Mouse (Mus musculus) stomach, postnatal 0 days (tissue): ENCODE measurements around the gene Elp1. TPM values are rescaled to one million over a fixed set of nuclear protein-coding genes. Genes with fewer than 3 reads are reported as not detected.

Experiments
- ATAC-seq: fragments of 200-750 bp; cut with Nextera tagmentation; 2 replicates; pipeline ENCODE4 v1.8.0; 2017; ENCODE audit not compliant: low FRiP score, low TSS enrichment
- DNase-seq: peaks from one replicate; pipeline ENCODE4 v3.0.0-alpha.2; 2016; ENCODE audit warnings: low spot score
- H3K27ac ChIP-seq: fragments of 300-500 bp; sonication (generic); replicated peaks from 2 replicates; pipeline ENCODE4 v1.5.1; 2014; ENCODE audit warnings: mild to moderate bottlenecking, control low read depth
- H3K27me3 ChIP-seq: fragments of 300-500 bp; sonication (generic); 2 replicates; pipeline ENCODE4 v1.6.1; 2014; ENCODE audit warnings: low read length; ENCODE audit not compliant: control insufficient read depth, insufficient read depth
- H3K36me3 ChIP-seq: fragments of 300-500 bp; sonication (generic); 2 replicates; pipeline ENCODE4 v1.6.1; 2014; ENCODE audit warnings: low read length, mixed read lengths; ENCODE audit not compliant: control insufficient read depth, insufficient read depth
- H3K4me1 ChIP-seq: fragments of 300-500 bp; sonication (generic); replicated peaks from 2 replicates; pipeline ENCODE4 v1.6.1; 2014; ENCODE audit warnings: antibody characterized with exemption; ENCODE audit not compliant: control insufficient read depth, insufficient read depth
- H3K4me2 ChIP-seq: fragments of 300-500 bp; sonication (generic); replicated peaks from 2 replicates; pipeline ENCODE4 v1.6.1; 2014; ENCODE audit warnings: low read depth, mild to moderate bottlenecking, control low read depth, moderate library complexity
- H3K4me3 ChIP-seq: fragments of 300-500 bp; sonication (generic); 2 replicates; pipeline ENCODE4 v1.5.1; 2014; ENCODE audit warnings: low read depth, low read length, control low read depth
- H3K9ac ChIP-seq: fragments of 300-500 bp; sonication (generic); 2 replicates; pipeline ENCODE4 v1.6.1; 2014; ENCODE audit warnings: mild to moderate bottlenecking, low read length, control low read depth, mixed read lengths
- H3K9me3 ChIP-seq: fragments of 300-500 bp; sonication (generic); 2 replicates; pipeline ENCODE4 v1.6.1; 2016; ENCODE audit warnings: low read length; ENCODE audit not compliant: control insufficient read depth
- CTCF ChIP-seq: IDR thresholded peaks from 2 replicates; pipeline ENCODE4 v1.5.1; 2016; ENCODE audit warnings: antibody characterized with exemption, low read depth, mild to moderate bottlenecking, moderate library complexity
- EP300 ChIP-seq: optimal IDR thresholded peaks from 2 replicates; pipeline ENCODE3; 2016; ENCODE audit warnings: antibody characterized with exemption
- WGBS: fragments of 180-500 bp; shearing (Covaris S2); extraction: QIAGEN DNeasy Blood & Tissue Kit; methylation state at CpG from one replicate; pipeline ENCODE4 v1.1.7; 2014; 5-methylcytosine and 5-hydroxymethylcytosine counted together
- polyA plus RNA-seq: library from polyadenylated mRNA; unstranded; fragments of >200 nt; fragmentation: Nextera tagmentation; extraction: Ambion mirVana; gene quantifications from 2 replicates; pipeline ENCODE4 v1.2.1, GENCODE M21; 2015

Gene Elp1
- polyA plus RNA-seq, 1 experiment from 2014 or later, result 11.3 TPM

- H3K9me3 ChIP-seq, result no peaks in the 10 kb centered on the region
- DNase-seq (no peak), ATAC-seq (no peak)
- H3K4me2 ChIP-seq, result no peak overlapping the region
- H3K4me1 ChIP-seq, result no peaks in the 10 kb centered on the region
- TF ChIP-seq CTCF (no peak), EP300 (no peak)
- no peaks in the 10 kb centered on the region; the same call in 1 of the 2 replicates for H3K36me3 ChIP-seq
- H3K9ac ChIP-seq, result no peak overlapping the region
- H3K4me3 ChIP-seq, result no peak overlapping the region
- no peaks in the 10 kb centered on the region for H3K27me3 ChIP-seq
- 67% methylated on average over 3 of the region's 3 CpGs for whole genome bisulfite sequencing
- H3K27ac ChIP-seq, result no peak overlapping the region
These were observed 9.5 kb upstream of the Elp1 start for GRCm38 (mm10) chr4:56811642-56812041.

- Histone ChIP-seq H3K9ac (no peak overlapping the region), H3K36me3 (peaks cover 5% of the 10 kb centered on the region; the same call in 1 of the 2 replicates), H3K4me3 (no peak overlapping the region), H3K4me2 (no peak overlapping the region), H3K4me1 (no peaks in the 10 kb centered on the region), H3K27ac (no peak overlapping the region), H3K9me3 (no peaks in the 10 kb centered on the region), H3K27me3 (no peaks in the 10 kb centered on the region)
- WGBS, result 74% methylated on average over 4 of the region's 4 CpGs
- no peak for TF ChIP-seq CTCF
- no peak for TF ChIP-seq EP300
- ATAC-seq (no peak), DNase-seq (no peak)
These were observed 6.9 kb upstream of the Elp1 start for GRCm38 (mm10) chr4:56809050-56809449.

- H3K27ac ChIP-seq, result 0 out of 2 replicates have a peak overlapping the region, but pooled peaks have one; percentile 24
- peaks cover 5% of the 10 kb centered on the region; the same call in 1 of the 2 replicates for H3K36me3 ChIP-seq
- 1% methylated on average over 25 of the region's 25 CpGs for WGBS
- H3K4me2 ChIP-seq, result peak overlapping the region; percentile 95
- peaks cover 6% of the 10 kb centered on the region; the same call in 1 of the 2 replicates for H3K4me1 ChIP-seq
- no peaks in the 10 kb centered on the region for H3K9me3 ChIP-seq
- H3K9ac ChIP-seq, result peak overlapping the region; percentile 92
- TF ChIP-seq CTCF (0 out of 2 replicates have a peak, but pooled peaks have one; percentile 5), EP300 (no peak)
- DNase-seq, result no peak
- ATAC-seq, result 0 out of 2 replicates have a peak, but pooled peaks have one; percentile 1
- H3K27me3 ChIP-seq, result no peaks in the 10 kb centered on the region
- peak overlapping the region; percentile 93 for H3K4me3 ChIP-seq
These were observed 579 bp upstream of the Elp1 start for GRCm38 (mm10) chr4:56802669-56803150.

- WGBS, result 27% methylated on average over 1 of the region's 1 CpGs
- no peak overlapping the region for H3K27ac ChIP-seq
- no peak overlapping the region for H3K9ac ChIP-seq
- H3K4me2 ChIP-seq, result no peak overlapping the region
- peaks cover 56% of the 10 kb centered on the region for H3K36me3 ChIP-seq
- ATAC-seq, result no peak
- H3K4me3 ChIP-seq, result no peak overlapping the region
- no peaks in the 10 kb centered on the region for H3K4me1 ChIP-seq
- H3K27me3 ChIP-seq, result no peaks in the 10 kb centered on the region
- no peak for DNase-seq
- TF ChIP-seq CTCF, result peak; percentile 67
- no peak for TF ChIP-seq EP300
- H3K9me3 ChIP-seq, result no peaks in the 10 kb centered on the region
These were observed 10.8 kb downstream of the Elp1 start for GRCm38 (mm10) chr4:56791373-56791772.

GRCm38 (mm10) chr4:56771065-56771464 lies 31.1 kb downstream of the Elp1 start:
- ATAC-seq (no peak), DNase-seq (no peak)
- H3K27me3 ChIP-seq, result no peaks in the 10 kb centered on the region
- H3K27ac ChIP-seq, result no peak overlapping the region
- no peak overlapping the region for H3K4me3 ChIP-seq
- no peak overlapping the region for H3K9ac ChIP-seq
- TF ChIP-seq EP300, result no peak
- H3K36me3 ChIP-seq, result peaks cover 33% of the 10 kb centered on the region
- no peaks in the 10 kb centered on the region for H3K9me3 ChIP-seq
- WGBS, result 67% methylated on average over 1 of the region's 1 CpGs
- H3K4me1 ChIP-seq, result no peaks in the 10 kb centered on the region
- H3K4me2 ChIP-seq, result no peak overlapping the region

- Histone ChIP-seq H3K4me1 (no peaks in the 10 kb centered on the region), H3K4me2 (no peak overlapping the region), H3K36me3 (peaks cover 33% of the 10 kb centered on the region), H3K4me3 (no peak overlapping the region), H3K9ac (no peak overlapping the region), H3K27me3 (no peaks in the 10 kb centered on the region), H3K27ac (no peak overlapping the region), H3K9me3 (no peaks in the 10 kb centered on the region)
- DNase-seq, result no peak
- no peak for ATAC-seq
- no peak for TF ChIP-seq CTCF
- TF ChIP-seq EP300, result no peak
- WGBS, result 94% methylated on average over 7 of the region's 7 CpGs
These were observed 33.2 kb downstream of the Elp1 start for GRCm38 (mm10) chr4:56768913-56769312.
